Mouse (Mus musculus) c-Kit-positive CD71-positive TER-119-positive erythroid progenitor cells, embryonic 14.5 days (primary cell): ENCODE data around the gene Cldn19.

Experiments used
- DNase-seq: peaks from one replicate; pipeline ENCODE4 v3.0.0-alpha.2; 2013; ENCODE audit warnings: low spot score

The Cldn19 gene

GRCm38 (mm10) chr4:119300761-119301160 is 45.5 kb downstream of the Cldn19 start:
- DNase-seq, result no peak

- no peak for DNase-seq
Observed at GRCm38 (mm10) chr4:119301777-119302176, 46.6 kb downstream of the Cldn19 start.

- DNase-seq, result no peak
Observed at GRCm38 (mm10) chr4:119303291-119303690, 48.1 kb downstream of the Cldn19 start.

DNA sequence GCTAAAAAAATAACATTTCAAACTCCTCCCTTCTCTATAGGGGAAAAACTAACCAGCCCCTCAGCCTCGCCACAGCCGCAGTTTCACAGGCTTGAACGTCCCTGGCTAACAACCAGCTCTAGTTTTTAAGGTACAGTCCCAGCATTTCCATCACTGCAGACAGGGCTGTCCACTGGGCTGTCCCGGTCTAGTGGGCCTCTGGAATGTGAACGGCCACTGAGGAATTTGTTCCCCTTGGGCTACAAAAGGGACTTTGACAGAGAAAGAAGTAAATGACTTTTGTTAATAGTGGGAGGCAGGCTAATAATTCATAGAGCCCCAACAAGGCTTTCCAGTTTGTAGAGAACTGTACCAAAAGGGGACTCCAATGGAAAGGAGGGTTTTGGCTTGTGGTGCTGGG is 50.2 kb downstream of the Cldn19 start:
- DNase-seq, result no peak
